Mouse (Mus musculus) megakaryocyte, embryonic 14.5 days (primary cell): ENCODE measurements around the gene Ccrl2.

Experiments
- FLI1 ChIP-seq: IDR thresholded peaks from 2 replicates; pipeline ENCODE4 v1.6.1; 2012; ENCODE audit warnings: low read length, inconsistent platforms, mixed read lengths
- GATA1 ChIP-seq: IDR thresholded peaks from 3 replicates; pipeline ENCODE4 v1.6.1; 2012; ENCODE audit warnings: mixed read lengths, low read length, inconsistent platforms, borderline replicate concordance

DNA sequence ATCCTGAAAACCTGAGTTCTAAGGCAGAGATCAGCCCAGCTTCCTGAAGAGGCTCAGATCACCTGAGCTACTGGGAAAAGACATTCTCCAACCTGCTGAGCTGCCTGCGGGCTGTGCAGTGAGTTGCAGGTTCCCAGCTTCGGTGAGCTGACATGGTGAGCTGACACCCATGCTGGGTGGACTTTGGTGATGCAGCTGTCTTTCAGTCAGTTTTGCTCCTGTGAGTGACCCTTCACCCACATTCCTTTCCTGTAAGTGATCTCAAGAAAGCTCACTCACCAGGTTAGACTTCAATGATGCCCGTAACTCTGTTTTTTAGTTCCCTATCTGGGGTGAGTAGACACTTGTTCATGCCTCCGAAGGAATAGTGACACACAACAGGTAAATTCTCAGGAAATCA lies 28.0 kb upstream of the Ccrl2 start:
- no peak for TF ChIP-seq GATA1
- no peak for TF ChIP-seq FLI1
